Mouse (Mus musculus) gonadal fat pad, adult 2 months (tissue): ENCODE measurements around the gene Lifr. TPM values are rescaled to one million over a fixed set of nuclear protein-coding genes. Genes with fewer than 3 reads are reported as not detected.

ENCODE experiments used
- DNase-seq: peaks from one replicate; pipeline ENCODE4 v3.0.0-alpha.2; 2012; ENCODE audit warnings: low read depth
- polyA plus RNA-seq: library from polyadenylated mRNA; depleted of rRNA; stranded (reverse); fragments of >200 nt; gene quantifications from 2 replicates; pipeline ENCODE4 v1.2.3, GENCODE M21; 2012

Lifr gene
- polyA plus RNA-seq, 1 experiment = 10.4 TPM

GRCm38 (mm10) chr15:7129127-7129943 lies 38.9 kb downstream of the Lifr start:
- DNase-seq = no peak

- DNase-seq = no peak
Measured at GRCm38 (mm10) chr15:7129944-7130287, 39.5 kb downstream of the Lifr start.

- no peak for DNase-seq
Measured at GRCm38 (mm10) chr15:7130691-7131225, 40.3 kb downstream of the Lifr start.

GRCm38 (mm10) chr15:7132741-7133140 lies 42.3 kb downstream of the Lifr start:
- DNase-seq = no peak

- no peak for DNase-seq
Measured at GRCm38 (mm10) chr15:7134454-7135052, 44.1 kb downstream of the Lifr start.

GRCm38 (mm10) chr15:7135982-7136562 lies 45.7 kb downstream of the Lifr start:
- no peak for DNase-seq

- DNase-seq = no peak
Measured at GRCm38 (mm10) chr15:7136912-7137311, 46.5 kb downstream of the Lifr start.

- no peak for DNase-seq
Measured at GRCm38 (mm10) chr15:7137607-7138006, 47.2 kb downstream of the Lifr start.

GRCm38 (mm10) chr15:7138471-7138870 lies 48.1 kb downstream of the Lifr start:
- no peak for DNase-seq

- no peak for DNase-seq
Measured at GRCm38 (mm10) chr15:7140322-7140721, 49.9 kb downstream of the Lifr start.

- DNase-seq = no peak
Measured at GRCm38 (mm10) chr15:7141246-7141645, 50.8 kb downstream of the Lifr start.

GRCm38 (mm10) chr15:7143689-7144170 lies 53.3 kb downstream of the Lifr start:
- DNase-seq = no peak

- no peak for DNase-seq
Measured at GRCm38 (mm10) chr15:7144542-7144941, 54.1 kb downstream of the Lifr start.

GRCm38 (mm10) chr15:7144942-7145341 lies 54.5 kb downstream of the Lifr start:
- DNase-seq = no peak

GRCm38 (mm10) chr15:7145555-7145954 lies 55.1 kb downstream of the Lifr start:
- DNase-seq = no peak

GRCm38 (mm10) chr15:7146529-7146928 lies 56.1 kb downstream of the Lifr start:
- no peak for DNase-seq

GRCm38 (mm10) chr15:7149796-7150195 lies 59.4 kb downstream of the Lifr start:
- DNase-seq = no peak

- no peak for DNase-seq
Measured at GRCm38 (mm10) chr15:7150591-7150990, 60.2 kb downstream of the Lifr start.

GRCm38 (mm10) chr15:7152116-7152760 lies 61.8 kb downstream of the Lifr start:
- no peak for DNase-seq

- no peak for DNase-seq
Measured at GRCm38 (mm10) chr15:7154010-7154736, 63.8 kb downstream of the Lifr start.

GRCm38 (mm10) chr15:7154737-7155090 lies 64.3 kb downstream of the Lifr start:
- DNase-seq = no peak

- no peak for DNase-seq
Measured at GRCm38 (mm10) chr15:7157658-7158057, 67.2 kb downstream of the Lifr start.
